Mouse (Mus musculus): ENCODE data around the gene Mfap4. TPM values are rescaled to one million over a fixed set of nuclear protein-coding genes. Genes with fewer than 3 reads are reported as not detected.

Mfap4 gene
- polyA plus RNA-seq, 1 experiment = not detected

GRCm38 (mm10) chr11:61514953-61515352 lies 29.7 kb downstream of the Mfap4 start:
- H3K79me2 ChIP-seq (ENCODE audit: control insufficient read depth, insufficient read depth) = no peaks in the 10 kb centered on the region
- H3K79me3 ChIP-seq (ENCODE audit: low read depth) = no peaks in the 10 kb centered on the region
- H3K27me3 ChIP-seq (ENCODE audit: control insufficient read depth, insufficient read depth, insufficient read length) = no peaks in the 10 kb centered on the region
- H3K4me3 ChIP-seq (ENCODE audit: insufficient read depth, poor library complexity, severe bottlenecking) = no peak overlapping the region
- H3ac ChIP-seq (ENCODE audit: control insufficient read depth, insufficient read length, low read depth) = no peak overlapping the region
- H3K36me3 ChIP-seq (ENCODE audit: control insufficient read depth, insufficient read depth) = peaks cover 62% of the 10 kb centered on the region
- no peak for TF ChIP-seq MAX (IDR thresholded peaks at IDR 0.05)
- TF ChIP-seq CTCF (IDR thresholded peaks at IDR 0.05; ENCODE audit: control insufficient read depth, insufficient read depth, insufficient read length) = no peak
- TF ChIP-seq MYOG (IDR thresholded peaks at IDR 0.05; ENCODE audit: control insufficient read depth, extremely low read depth, insufficient read length) = no peak
- no peak for TF ChIP-seq USF1 (IDR thresholded peaks at IDR 0.05; ENCODE audit: low read depth)
- no peak for TF ChIP-seq MYOD1 (IDR thresholded peaks at IDR 0.05; ENCODE audit: control insufficient read depth, insufficient read length, low read depth)
- TF ChIP-seq CEBPB (IDR thresholded peaks at IDR 0.05; ENCODE audit: low read depth) = no peak
- TF ChIP-seq FOSL1 (IDR thresholded peaks at IDR 0.05; ENCODE audit: insufficient read depth, low read length, poor library complexity, severe bottlenecking) = no peak

DNA sequence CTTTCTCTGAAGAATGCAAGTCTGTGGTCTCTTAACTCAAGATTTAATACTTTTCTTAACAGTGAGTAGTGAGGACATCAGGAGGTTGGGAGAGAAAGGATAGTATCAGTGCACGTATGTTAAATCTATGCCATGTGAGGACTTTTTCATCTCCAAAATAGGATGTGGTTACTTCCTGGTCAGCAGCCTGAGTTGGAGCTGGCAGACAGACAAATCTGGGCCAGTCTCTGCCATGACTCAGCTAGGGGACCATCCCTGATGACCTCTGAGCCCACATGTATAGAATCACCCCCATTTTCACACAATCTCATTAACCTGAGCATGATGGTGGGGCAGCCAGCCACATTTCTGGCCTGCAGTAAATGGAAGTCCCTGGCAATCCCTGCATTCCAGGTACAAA lies 32.7 kb downstream of the Mfap4 start:
- peak; percentile 46 for TF ChIP-seq MAX (IDR thresholded peaks at IDR 0.05)
- no peak for TF ChIP-seq CTCF (IDR thresholded peaks at IDR 0.05; ENCODE audit: control insufficient read depth, insufficient read depth, insufficient read length)
- Histone ChIP-seq H3K27me3 (ENCODE audit: control insufficient read depth, insufficient read depth, insufficient read length) (no peaks in the 10 kb centered on the region), H3K79me2 (ENCODE audit: control insufficient read depth, insufficient read depth) (no peaks in the 10 kb centered on the region), H3ac (ENCODE audit: control insufficient read depth, insufficient read length, low read depth) (no peak overlapping the region), H3K4me3 (ENCODE audit: insufficient read depth, poor library complexity, severe bottlenecking) (no peak overlapping the region), H3K36me3 (ENCODE audit: control insufficient read depth, insufficient read depth) (peaks cover 75% of the 10 kb centered on the region), H3K79me3 (ENCODE audit: low read depth) (no peaks in the 10 kb centered on the region)

DNA sequence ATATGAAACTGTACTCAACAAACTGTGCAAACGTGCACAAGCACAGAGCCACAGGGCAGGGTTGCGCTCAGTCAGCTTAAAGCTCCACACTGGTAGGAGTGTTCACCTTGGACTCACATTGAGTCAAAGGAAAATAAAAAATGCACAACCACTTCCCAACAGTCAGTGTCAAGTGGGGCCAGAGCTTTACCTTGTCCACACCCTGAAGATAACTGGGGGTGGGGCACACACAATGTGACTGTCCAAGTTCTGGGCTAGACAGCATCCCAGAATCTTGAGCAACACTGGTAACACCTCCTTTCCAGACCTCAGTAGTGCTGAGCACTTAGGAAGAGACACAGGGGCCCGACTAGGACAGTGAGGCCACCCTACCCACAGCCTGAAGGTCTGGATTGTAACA lies 33.6 kb downstream of the Mfap4 start:
- no peaks in the 10 kb centered on the region for H3K79me2 ChIP-seq (ENCODE audit: control insufficient read depth, insufficient read depth)
- peaks cover 72% of the 10 kb centered on the region for H3K36me3 ChIP-seq (ENCODE audit: control insufficient read depth, insufficient read depth)

GRCm38 (mm10) chr11:61519484-61520107 lies 34.4 kb downstream of the Mfap4 start:
- no peaks in the 10 kb centered on the region for H3K79me3 ChIP-seq (ENCODE audit: low read depth)
- no peaks in the 10 kb centered on the region for H3K79me2 ChIP-seq (ENCODE audit: control insufficient read depth, insufficient read depth)
- H3K36me3 ChIP-seq (ENCODE audit: control insufficient read depth, insufficient read depth) = peaks cover 72% of the 10 kb centered on the region
- no peak overlapping the region for H3ac ChIP-seq (ENCODE audit: control insufficient read depth, insufficient read length, low read depth)
- no peaks in the 10 kb centered on the region for H3K27me3 ChIP-seq (ENCODE audit: control insufficient read depth, insufficient read depth, insufficient read length)
- TF ChIP-seq FOSL1 (IDR thresholded peaks at IDR 0.05; ENCODE audit: insufficient read depth, low read length, poor library complexity, severe bottlenecking) (no peak), USF1 (IDR thresholded peaks at IDR 0.05; ENCODE audit: low read depth) (no peak), MAX (IDR thresholded peaks at IDR 0.05) (no peak), MYOD1 (IDR thresholded peaks at IDR 0.05; ENCODE audit: control insufficient read depth, insufficient read length, low read depth) (no peak), CEBPB (IDR thresholded peaks at IDR 0.05; ENCODE audit: low read depth) (no peak)
- no peak overlapping the region for H3K4me3 ChIP-seq (ENCODE audit: insufficient read depth, poor library complexity, severe bottlenecking)

More for the DNA sequence above, 33.6 kb downstream of the Mfap4 start:
- Histone ChIP-seq H3K27me3 (ENCODE audit: control insufficient read depth, insufficient read depth, insufficient read length) (no peaks in the 10 kb centered on the region), H3ac (ENCODE audit: control insufficient read depth, insufficient read length, low read depth) (no peak overlapping the region), H3K4me3 (ENCODE audit: insufficient read depth, poor library complexity, severe bottlenecking) (no peak overlapping the region), H3K79me3 (ENCODE audit: low read depth) (no peaks in the 10 kb centered on the region)
- TF ChIP-seq MYOD1 (IDR thresholded peaks at IDR 0.05; ENCODE audit: control insufficient read depth, insufficient read length, low read depth) (no peak), USF1 (IDR thresholded peaks at IDR 0.05; ENCODE audit: low read depth) (no peak), MYOG (IDR thresholded peaks at IDR 0.05; ENCODE audit: control insufficient read depth, extremely low read depth, insufficient read length) (no peak), FOSL1 (IDR thresholded peaks at IDR 0.05; ENCODE audit: insufficient read depth, low read length, poor library complexity, severe bottlenecking) (no peak), MAX (IDR thresholded peaks at IDR 0.05) (no peak), CTCF (IDR thresholded peaks at IDR 0.05; ENCODE audit: control insufficient read depth, insufficient read depth, insufficient read length) (no peak), CEBPB (IDR thresholded peaks at IDR 0.05; ENCODE audit: low read depth) (no peak)

GRCm38 (mm10) chr11:61526872-61527271 lies 41.6 kb downstream of the Mfap4 start:
- H3ac ChIP-seq (ENCODE audit: control insufficient read depth, insufficient read length, low read depth) = no peak overlapping the region
- no peaks in the 10 kb centered on the region for H3K27me3 ChIP-seq (ENCODE audit: control insufficient read depth, insufficient read depth, insufficient read length)
- TF ChIP-seq CTCF (IDR thresholded peaks at IDR 0.05; ENCODE audit: control insufficient read depth, insufficient read depth, insufficient read length) = no peak
- TF ChIP-seq MYOD1 (IDR thresholded peaks at IDR 0.05; ENCODE audit: control insufficient read depth, insufficient read length, low read depth) = no peak
- TF ChIP-seq MAX (IDR thresholded peaks at IDR 0.05) = no peak
- no peak for TF ChIP-seq MYOG (IDR thresholded peaks at IDR 0.05; ENCODE audit: control insufficient read depth, extremely low read depth, insufficient read length)
- TF ChIP-seq FOSL1 (IDR thresholded peaks at IDR 0.05; ENCODE audit: insufficient read depth, low read length, poor library complexity, severe bottlenecking) = no peak
- no peak for TF ChIP-seq CEBPB (IDR thresholded peaks at IDR 0.05; ENCODE audit: low read depth)
- TF ChIP-seq USF1 (IDR thresholded peaks at IDR 0.05; ENCODE audit: low read depth) = no peak
- no peak overlapping the region for H3K4me3 ChIP-seq (ENCODE audit: insufficient read depth, poor library complexity, severe bottlenecking)
- peaks cover 24% of the 10 kb centered on the region for H3K79me2 ChIP-seq (ENCODE audit: control insufficient read depth, insufficient read depth)
- H3K79me3 ChIP-seq (ENCODE audit: low read depth) = no peaks in the 10 kb centered on the region
- peaks cover 40% of the 10 kb centered on the region for H3K36me3 ChIP-seq (ENCODE audit: control insufficient read depth, insufficient read depth)

DNA sequence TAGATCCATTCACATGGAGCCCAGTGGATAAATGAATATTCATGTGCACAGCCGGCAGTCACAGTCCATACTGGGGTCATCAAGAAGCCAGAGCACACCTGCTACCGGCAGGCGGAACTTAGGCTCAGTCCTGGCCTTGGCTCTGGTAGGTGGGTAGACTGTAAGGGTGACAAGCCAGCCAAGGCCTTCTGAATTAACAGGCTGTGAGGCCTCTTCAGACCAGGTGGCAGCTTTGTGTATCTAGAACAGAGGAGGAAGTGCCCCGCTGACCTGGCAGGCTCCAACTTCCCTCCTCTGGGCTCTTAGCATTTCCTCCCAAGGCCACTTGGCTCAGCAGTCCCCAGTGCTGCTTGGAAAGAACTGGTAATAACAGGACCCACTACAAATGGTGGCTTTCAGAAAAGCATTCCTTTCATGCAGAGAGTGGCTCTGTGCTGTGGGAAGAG lies 44.1 kb downstream of the Mfap4 start:
- TF ChIP-seq USF1 (IDR thresholded peaks at IDR 0.05; ENCODE audit: low read depth) (no peak), CTCF (IDR thresholded peaks at IDR 0.05; ENCODE audit: control insufficient read depth, insufficient read depth, insufficient read length) (no peak), CEBPB (IDR thresholded peaks at IDR 0.05; ENCODE audit: low read depth) (no peak), FOSL1 (IDR thresholded peaks at IDR 0.05; ENCODE audit: insufficient read depth, low read length, poor library complexity, severe bottlenecking) (no peak), MAX (IDR thresholded peaks at IDR 0.05) (no peak), MYOG (IDR thresholded peaks at IDR 0.05; ENCODE audit: control insufficient read depth, extremely low read depth, insufficient read length) (no peak), MYOD1 (IDR thresholded peaks at IDR 0.05; ENCODE audit: control insufficient read depth, insufficient read length, low read depth) (no peak)
- Histone ChIP-seq H3K79me2 (ENCODE audit: control insufficient read depth, insufficient read depth) (peaks cover 24% of the 10 kb centered on the region), H3K27me3 (ENCODE audit: control insufficient read depth, insufficient read depth, insufficient read length) (no peaks in the 10 kb centered on the region), H3K79me3 (ENCODE audit: low read depth) (no peaks in the 10 kb centered on the region), H3K36me3 (ENCODE audit: control insufficient read depth, insufficient read depth) (peaks cover 40% of the 10 kb centered on the region), H3ac (ENCODE audit: control insufficient read depth, insufficient read length, low read depth) (no peak overlapping the region), H3K4me3 (ENCODE audit: insufficient read depth, poor library complexity, severe bottlenecking) (no peak overlapping the region)
